Mouse (Mus musculus): Measurements from ENCODE around the gene Figla. TPM values are rescaled to one million over a fixed set of nuclear protein-coding genes. Genes with fewer than 3 reads are reported as not detected.

The Figla gene
- total RNA-seq, 2 experiments from 2014 or later: not detected

- ATAC-seq (ENCODE audit: poor library complexity, severe bottlenecking): no peak
These were observed 12.2 kb downstream of the Figla start for GRCm38 (mm10) chr6:86028150-86028549.

GRCm38 (mm10) chr6:86028601-86029322 lies 12.8 kb downstream of the Figla start, which contains the start of gene Add2:
Gene Add2, plus strand, starts transcription at chr6:86028681.
- ATAC-seq (ENCODE audit: poor library complexity, severe bottlenecking): no peak

- ATAC-seq (ENCODE audit: poor library complexity, severe bottlenecking): no peak
These were observed 13.3 kb downstream of the Figla start for GRCm38 (mm10) chr6:86029323-86029713.

GRCm38 (mm10) chr6:86031527-86031926 lies 15.6 kb downstream of the Figla start:
- no peak for ATAC-seq (ENCODE audit: poor library complexity, severe bottlenecking)

- no peak for ATAC-seq (ENCODE audit: poor library complexity, severe bottlenecking)
These were observed 17.7 kb downstream of the Figla start for GRCm38 (mm10) chr6:86033635-86034034.

- no peak for ATAC-seq (ENCODE audit: poor library complexity, severe bottlenecking)
These were observed 22.9 kb downstream of the Figla start for GRCm38 (mm10) chr6:86038901-86039300.

- no peak for ATAC-seq (ENCODE audit: poor library complexity, severe bottlenecking)
These were observed 24.2 kb downstream of the Figla start for GRCm38 (mm10) chr6:86040140-86040539.

GRCm38 (mm10) chr6:86047510-86047909 lies 31.5 kb downstream of the Figla start:
- ATAC-seq (ENCODE audit: poor library complexity, severe bottlenecking): no peak

- no peak for ATAC-seq (ENCODE audit: poor library complexity, severe bottlenecking)
These were observed 32.5 kb downstream of the Figla start for GRCm38 (mm10) chr6:86048509-86048908.

- no peak for ATAC-seq (ENCODE audit: poor library complexity, severe bottlenecking)
These were observed 34.8 kb downstream of the Figla start for GRCm38 (mm10) chr6:86050586-86051268.

- no peak for ATAC-seq (ENCODE audit: poor library complexity, severe bottlenecking)
These were observed 36.1 kb downstream of the Figla start for GRCm38 (mm10) chr6:86052032-86052459.

- ATAC-seq (ENCODE audit: poor library complexity, severe bottlenecking): no peak
These were observed 36.6 kb downstream of the Figla start for GRCm38 (mm10) chr6:86052556-86052955.

- ATAC-seq (ENCODE audit: poor library complexity, severe bottlenecking): no peak
These were observed 37.1 kb downstream of the Figla start for GRCm38 (mm10) chr6:86053099-86053498.

GRCm38 (mm10) chr6:86053594-86053993 lies 37.6 kb downstream of the Figla start:
- ATAC-seq (ENCODE audit: poor library complexity, severe bottlenecking): no peak

GRCm38 (mm10) chr6:86058475-86058874 lies 42.5 kb downstream of the Figla start:
- no peak for ATAC-seq (ENCODE audit: poor library complexity, severe bottlenecking)

- no peak for ATAC-seq (ENCODE audit: poor library complexity, severe bottlenecking)
These were observed 43.3 kb downstream of the Figla start for GRCm38 (mm10) chr6:86059151-86059853.

GRCm38 (mm10) chr6:86060170-86060569 lies 44.2 kb downstream of the Figla start:
- no peak for ATAC-seq (ENCODE audit: poor library complexity, severe bottlenecking)

- no peak for ATAC-seq (ENCODE audit: poor library complexity, severe bottlenecking)
These were observed 46.3 kb downstream of the Figla start for GRCm38 (mm10) chr6:86062226-86062625.

GRCm38 (mm10) chr6:86062684-86063083 lies 46.7 kb downstream of the Figla start:
- no peak for ATAC-seq (ENCODE audit: poor library complexity, severe bottlenecking)

GRCm38 (mm10) chr6:86064318-86065016 lies 48.5 kb downstream of the Figla start:
- ATAC-seq (ENCODE audit: poor library complexity, severe bottlenecking): no peak

GRCm38 (mm10) chr6:86066727-86067126 lies 50.8 kb downstream of the Figla start:
- no peak for ATAC-seq (ENCODE audit: poor library complexity, severe bottlenecking)
